Mouse (Mus musculus) liver, adult (tissue): Measurements from ENCODE around the gene Mtss1l.

Experiments used
- GATA4 ChIP-seq: IDR thresholded peaks from 2 replicates; pipeline ENCODE4 v1.6.1; 2014; ENCODE audit warnings: mild to moderate bottlenecking, low read length; ENCODE audit not compliant: insufficient replicate concordance

Mtss1l gene

GRCm38 (mm10) chr8:110745162-110745561 lies 23.9 kb downstream of the Mtss1l start:
- no peak for TF ChIP-seq GATA4

GRCm38 (mm10) chr8:110746661-110747060 lies 25.4 kb downstream of the Mtss1l start:
- TF ChIP-seq GATA4, result no peak

- no peak for TF ChIP-seq GATA4
These were observed 28.4 kb downstream of the Mtss1l start for GRCm38 (mm10) chr8:110749500-110750170.

GRCm38 (mm10) chr8:110750269-110750668 lies 29.0 kb downstream of the Mtss1l start:
- TF ChIP-seq GATA4, result no peak

- no peak for TF ChIP-seq GATA4
These were observed 30.2 kb downstream of the Mtss1l start for GRCm38 (mm10) chr8:110751490-110751889.

- TF ChIP-seq GATA4, result no peak
These were observed 33.4 kb downstream of the Mtss1l start for GRCm38 (mm10) chr8:110754713-110755112.

- TF ChIP-seq GATA4, result no peak
These were observed 34.4 kb downstream of the Mtss1l start for GRCm38 (mm10) chr8:110755511-110756170.

GRCm38 (mm10) chr8:110756196-110756595 lies 34.9 kb downstream of the Mtss1l start:
- no peak for TF ChIP-seq GATA4

- no peak for TF ChIP-seq GATA4
These were observed 39.1 kb downstream of the Mtss1l start for GRCm38 (mm10) chr8:110760280-110760940.

GRCm38 (mm10) chr8:110761185-110761584 lies 39.9 kb downstream of the Mtss1l start:
- peak; percentile 21; the same call in 1 of the 2 replicates for TF ChIP-seq GATA4

GRCm38 (mm10) chr8:110761988-110762387 lies 40.7 kb downstream of the Mtss1l start:
- no peak for TF ChIP-seq GATA4

- TF ChIP-seq GATA4, result no peak
These were observed 43.4 kb downstream of the Mtss1l start for GRCm38 (mm10) chr8:110764671-110765070.

- TF ChIP-seq GATA4, result no peak
These were observed 46.0 kb downstream of the Mtss1l start for GRCm38 (mm10) chr8:110767261-110767660.

GRCm38 (mm10) chr8:110772452-110772851 lies 51.2 kb downstream of the Mtss1l start:
- no peak for TF ChIP-seq GATA4

GRCm38 (mm10) chr8:110774047-110774446 lies 52.8 kb downstream of the Mtss1l start:
- TF ChIP-seq GATA4, result no peak

- TF ChIP-seq GATA4, result no peak
These were observed 53.4 kb downstream of the Mtss1l start for GRCm38 (mm10) chr8:110774725-110775124.
